Mouse (Mus musculus) kidney, postnatal 0 days (tissue): Measurements from ENCODE around the gene Ywhae. TPM values are rescaled to one million over a fixed set of nuclear protein-coding genes. Genes with fewer than 3 reads are reported as not detected.

Experiments used
- ATAC-seq: fragments of 200-750 bp; cut with Nextera tagmentation; replicated peaks from 2 replicates; pipeline ENCODE4 v1.8.0; 2017; ENCODE audit warnings: low read depth, moderate number of reproducible peaks, moderate TSS enrichment, moderate library complexity; ENCODE audit not compliant: low FRiP score
- DNase-seq: peaks from one replicate; pipeline ENCODE4 v3.0.0-alpha.2; 2016; ENCODE audit warnings: low spot score
- H3K27ac ChIP-seq: fragments of 300-500 bp; sonication (generic); 2 replicates; pipeline ENCODE4 v1.5.1; 2014; ENCODE audit warnings: mild to moderate bottlenecking
- H3K27me3 ChIP-seq: fragments of 300-500 bp; sonication (generic); 2 replicates; pipeline ENCODE4 v1.6.1; 2014; ENCODE audit warnings: low read length, mixed read lengths; ENCODE audit not compliant: insufficient read depth
- H3K36me3 ChIP-seq: fragments of 300-500 bp; sonication (generic); 2 replicates; pipeline ENCODE4 v1.6.1; 2014; ENCODE audit warnings: low read length, mixed read lengths; ENCODE audit not compliant: insufficient read depth
- H3K4me1 ChIP-seq: fragments of 300-500 bp; sonication (generic); replicated peaks from 2 replicates; pipeline ENCODE4 v1.6.1; 2014; ENCODE audit warnings: antibody characterized with exemption, low read length, mixed read lengths; ENCODE audit not compliant: insufficient read depth
- H3K4me2 ChIP-seq: fragments of 300-500 bp; sonication (generic); 2 replicates; pipeline ENCODE4 v1.6.1; 2014; ENCODE audit warnings: mild to moderate bottlenecking, low read length, moderate library complexity, mixed read lengths
- H3K4me3 ChIP-seq: fragments of 300-500 bp; sonication (generic); replicated peaks from 2 replicates; pipeline ENCODE4 v1.5.1; 2014; ENCODE audit warnings: low read depth, low read length
- H3K9ac ChIP-seq: fragments of 300-500 bp; sonication (generic); 2 replicates; pipeline ENCODE4 v1.6.1; 2014; ENCODE audit warnings: low read depth, low read length
- H3K9me3 ChIP-seq: fragments of 300-500 bp; sonication (generic); replicated peaks from 2 replicates; pipeline ENCODE4 v1.6.1; 2016; ENCODE audit warnings: low read length, inconsistent platforms, mixed read lengths
- CTCF ChIP-seq: IDR thresholded peaks from 2 replicates; pipeline ENCODE4 v1.5.1; 2016; ENCODE audit warnings: antibody characterized with exemption, low read depth, mild to moderate bottlenecking, moderate library complexity
- WGBS: fragments of 180-500 bp; shearing (Covaris S2); extraction: QIAGEN DNeasy Blood & Tissue Kit; methylation state at CpG from one replicate; pipeline ENCODE4 v1.1.7; 2014; 5-methylcytosine and 5-hydroxymethylcytosine counted together
- polyA plus RNA-seq: library from polyadenylated mRNA; unstranded; fragments of >200 nt; fragmentation: Nextera tagmentation; extraction: Ambion mirVana; gene quantifications from 2 replicates; pipeline ENCODE4 v1.2.1, GENCODE M21; 2015

Ywhae gene
- polyA plus RNA-seq, 1 experiment from 2014 or later: 707 TPM

GRCm38 (mm10) chr11:75795321-75795636 is 62.6 kb downstream of the Ywhae start:
- no peak overlapping the region for H3K27ac ChIP-seq
- peaks cover 5% of the 10 kb centered on the region; the same call in 1 of the 2 replicates for H3K4me1 ChIP-seq
- H3K4me3 ChIP-seq: peak overlapping the region; percentile 38
- DNase-seq (no peak), ATAC-seq (no peak)
- peaks cover 23% of the 10 kb centered on the region for H3K27me3 ChIP-seq
- TF ChIP-seq CTCF: no peak
- WGBS: 2% methylated on average over 42 of the region's 42 CpGs
- no peaks in the 10 kb centered on the region for H3K9me3 ChIP-seq
- peak overlapping the region; percentile 68 for H3K4me2 ChIP-seq
- no peaks in the 10 kb centered on the region for H3K36me3 ChIP-seq
- H3K9ac ChIP-seq: peak overlapping the region; percentile 51

- Histone ChIP-seq H3K9ac (peak within 1 kb of the TSS; percentile 51), H3K4me2 (peak within 1 kb of the TSS; percentile 68), H3K4me3 (peak within 1 kb of the TSS; percentile 38), H3K27ac (no peak within 1 kb of the TSS), H3K36me3 (no peaks in the 10 kb centered on the region), H3K4me1 (peaks cover 5% of the 10 kb centered on the region; the same call in 1 of the 2 replicates), H3K27me3 (peaks cover 23% of the 10 kb centered on the region), H3K9me3 (no peaks in the 10 kb centered on the region)
- no peak for TF ChIP-seq CTCF
- no peak for DNase-seq
- 4% methylated on average over 33 of the region's 37 CpGs for WGBS
- peak; percentile 29; the same call in 1 of the 2 replicates for ATAC-seq
Measured at GRCm38 (mm10) chr11:75796029-75796445, 63.4 kb downstream of the Ywhae start, which contains the start of gene Doc2b. Gene Doc2b, minus strand, starts transcription at chr11:75796049.

- Histone ChIP-seq H3K9ac (no peak overlapping the region), H3K4me2 (no peak overlapping the region), H3K27ac (no peak overlapping the region), H3K4me3 (no peak overlapping the region), H3K36me3 (no peaks in the 10 kb centered on the region), H3K9me3 (no peaks in the 10 kb centered on the region), H3K4me1 (peaks cover 5% of the 10 kb centered on the region; the same call in 1 of the 2 replicates), H3K27me3 (peaks cover 23% of the 10 kb centered on the region)
- no peak for TF ChIP-seq CTCF
- WGBS: 60% methylated on average over 13 of the region's 13 CpGs
- DNase-seq: no peak
- ATAC-seq: no peak
Measured at GRCm38 (mm10) chr11:75796536-75797246, 64.0 kb downstream of the Ywhae start.

GRCm38 (mm10) chr11:75801369-75801768 is 68.7 kb downstream of the Ywhae start:
- TF ChIP-seq CTCF: no peak
- H3K27me3 ChIP-seq: 0 out of 2 replicates have a peak, but pooled peaks cover 2% of the 10 kb centered on the region
- ATAC-seq (no peak), DNase-seq (no peak)
- H3K4me3 ChIP-seq: no peak overlapping the region
- H3K9ac ChIP-seq: no peak overlapping the region
- no peaks in the 10 kb centered on the region for H3K9me3 ChIP-seq
- no peak overlapping the region for H3K4me2 ChIP-seq
- H3K4me1 ChIP-seq: no peaks in the 10 kb centered on the region
- no peak overlapping the region for H3K27ac ChIP-seq
- H3K36me3 ChIP-seq: no peaks in the 10 kb centered on the region
- WGBS: 95% methylated on average over 4 of the region's 4 CpGs

- no peak overlapping the region for H3K4me2 ChIP-seq
- H3K27ac ChIP-seq: no peak overlapping the region
- H3K9ac ChIP-seq: no peak overlapping the region
- no peaks in the 10 kb centered on the region for H3K4me1 ChIP-seq
- no peaks in the 10 kb centered on the region for H3K9me3 ChIP-seq
- H3K4me3 ChIP-seq: no peak overlapping the region
- DNase-seq (no peak), ATAC-seq (no peak)
- H3K27me3 ChIP-seq: 0 out of 2 replicates have a peak, but pooled peaks cover 2% of the 10 kb centered on the region
- 73% methylated on average over 7 of the region's 7 CpGs for WGBS
- no peak for TF ChIP-seq CTCF
- H3K36me3 ChIP-seq: no peaks in the 10 kb centered on the region
Measured at GRCm38 (mm10) chr11:75801771-75802550, 69.3 kb downstream of the Ywhae start.

GRCm38 (mm10) chr11:75807486-75807885 is 74.8 kb downstream of the Ywhae start:
- Histone ChIP-seq H3K27ac (no peak overlapping the region), H3K4me3 (no peak overlapping the region), H3K9me3 (no peaks in the 10 kb centered on the region), H3K9ac (no peak overlapping the region), H3K4me1 (no peaks in the 10 kb centered on the region), H3K4me2 (no peak overlapping the region), H3K36me3 (no peaks in the 10 kb centered on the region), H3K27me3 (no peaks in the 10 kb centered on the region)
- peak; percentile 34; the same call in 1 of the 2 replicates for TF ChIP-seq CTCF
- DNase-seq (peak; percentile 75), ATAC-seq (peak; percentile 75)
- 28% methylated on average over 5 of the region's 5 CpGs for WGBS
